In genomic region chr1:80757650-80757976, GRCm38 (mm10) we compare ENCODE assay signal across 8 mouse cellular contexts. TPM values are rescaled to one million over a fixed set of nuclear protein-coding genes. Genes with fewer than 3 reads are reported as not detected.
DNase-seq lines count a peak whose midpoint lies in the region; ATAC-seq and TF ChIP-seq lines count a peak whose summit lies in the region.

No protein-coding gene starts in this region.

- WGBS in kidney, adult 2 months, result 0% methylated on average over 6 of the region's 6 CpGs
- WGBS in embryonic facial prominence, embryonic 14.5 days, result 0% methylated on average over 5 of the region's 6 CpGs
- WGBS in limb, embryonic 11.5 days, result under 1% methylated on average over 6 of the region's 6 CpGs
- 6% methylated on average over 6 of the region's 6 CpGs for WGBS in small intestine, adult 2 months

- H3K27ac ChIP-seq in kidney, adult 2 months (ENCODE audit: insufficient read depth, low read depth, low read length), result no peak overlapping the region
- no peak overlapping the region for H3K27ac ChIP-seq in embryonic facial prominence, embryonic 14.5 days (replicated peaks; ENCODE audit: low read depth, low read length)
- H3K27ac ChIP-seq in limb, embryonic 11.5 days (replicated peaks; ENCODE audit: low read depth, low read length), result no peak overlapping the region
- H3K27ac ChIP-seq in small intestine, adult 2 months (ENCODE audit: insufficient read depth, low read depth, low read length), result no peak overlapping the region

- no peaks in the 10 kb centered on the region for H3K36me3 ChIP-seq in kidney, adult 2 months (ENCODE audit: control insufficient read depth, insufficient read depth, low read length)
- H3K36me3 ChIP-seq in embryonic facial prominence, embryonic 14.5 days (ENCODE audit: control insufficient read depth, insufficient read depth, low read length), result no peaks in the 10 kb centered on the region
- H3K36me3 ChIP-seq in limb, embryonic 11.5 days (ENCODE audit: control insufficient read depth, insufficient read depth, low read length), result no peaks in the 10 kb centered on the region
- H3K36me3 ChIP-seq in small intestine, adult 2 months (ENCODE audit: control insufficient read depth, insufficient read depth, low read length), result no peaks in the 10 kb centered on the region

- H3K4me3 ChIP-seq in kidney, adult 2 months (ENCODE audit: insufficient read depth, low read depth, low read length), result 0 out of 2 replicates have a peak overlapping the region, but pooled peaks have one; percentile 69
- peak overlapping the region; percentile 69 for H3K4me3 ChIP-seq in embryonic facial prominence, embryonic 14.5 days (ENCODE audit: low read depth, low read length)
- H3K4me3 ChIP-seq in limb, embryonic 11.5 days (ENCODE audit: low read depth, low read length), result peak overlapping the region; percentile 53
- H3K4me3 ChIP-seq in small intestine, adult 2 months (ENCODE audit: low read depth, low read length), result peak overlapping the region; percentile 72

- peak overlapping the region; percentile 95 for H3K4me2 ChIP-seq in embryonic facial prominence, embryonic 14.5 days (ENCODE audit: low read depth, low read length)
- H3K4me2 ChIP-seq in limb, embryonic 11.5 days (ENCODE audit: low read depth, severe bottlenecking), result peak overlapping the region; percentile 94

- H3K9ac ChIP-seq in embryonic facial prominence, embryonic 14.5 days (ENCODE audit: low read depth, low read length), result peak overlapping the region; percentile 68
- peak overlapping the region; percentile 59 for H3K9ac ChIP-seq in limb, embryonic 11.5 days (ENCODE audit: low read length)

- peaks cover 7% of the 10 kb centered on the region for H3K27me3 ChIP-seq in kidney, adult 2 months (replicated peaks; ENCODE audit: control insufficient read depth, insufficient read depth, low read length)
- H3K27me3 ChIP-seq in embryonic facial prominence, embryonic 14.5 days (replicated peaks; ENCODE audit: control insufficient read depth, insufficient read depth, low read length), result peaks cover 3% of the 10 kb centered on the region; the same call in 1 of the 2 replicates
- no peaks in the 10 kb centered on the region for H3K27me3 ChIP-seq in limb, embryonic 11.5 days (ENCODE audit: control insufficient read depth, insufficient read depth, low read length)
- H3K27me3 ChIP-seq in small intestine, adult 2 months (ENCODE audit: control insufficient read depth, insufficient read depth, low read length), result no peaks in the 10 kb centered on the region; the same call in 1 of the 2 replicates

- no peaks in the 10 kb centered on the region for H3K4me1 ChIP-seq in kidney, adult 2 months (ENCODE audit: control insufficient read depth, insufficient read depth, low read length)
- H3K4me1 ChIP-seq in embryonic facial prominence, embryonic 14.5 days (ENCODE audit: control insufficient read depth, insufficient read depth, low read length), result peaks cover 7% of the 10 kb centered on the region
- no peaks in the 10 kb centered on the region; the same call in 1 of the 2 replicates for H3K4me1 ChIP-seq in limb, embryonic 11.5 days (ENCODE audit: control insufficient read depth, insufficient read depth, low read length)
- no peaks in the 10 kb centered on the region for H3K4me1 ChIP-seq in small intestine, adult 2 months (ENCODE audit: control insufficient read depth, insufficient read depth, insufficient read length, low read length)

- no peak for DNase-seq in kidney, adult 2 months
- no peak for DNase-seq in kidney, adult 18-20 months
- peak; percentile 17 for DNase-seq in embryonic facial prominence, embryonic 14.5 days (ENCODE audit: low spot score)
- DNase-seq in limb, embryonic 11.5 days (ENCODE audit: low spot score), result peak; percentile 41
- no peak for DNase-seq in retina, embryonic 14.5 days (ENCODE audit: low spot score)
- DNase-seq in gastrocnemius, adult 8-10 months (ENCODE audit: low spot score in 2 of 2), result no peak

- TF ChIP-seq POLR2A in kidney, adult 2 months (IDR thresholded peaks at IDR 0.05; ENCODE audit: low read depth, low read length), result no peak
- no peak for TF ChIP-seq POLR2A in small intestine, adult 2 months (IDR thresholded peaks at IDR 0.05; ENCODE audit: low read depth, low read length)

- ATAC-seq in CD4-positive, CD25-positive, alpha-beta regulatory T cell, adult 4 months, result peak; percentile 1
- ATAC-seq in embryonic facial prominence, embryonic 14.5 days (ENCODE audit: low read depth), result no peak
- ATAC-seq in limb, embryonic 11.5 days (ENCODE audit: insufficient number of reproducible peaks, low FRiP score, low TSS enrichment, low read depth), result peak; percentile 56; the same call in 1 of the 2 replicates

- peaks cover 5% of the 10 kb centered on the region; the same call in 1 of the 2 replicates for H3K9me3 ChIP-seq in embryonic facial prominence, embryonic 14.5 days (ENCODE audit: control insufficient read depth, low read length)
- no peaks in the 10 kb centered on the region for H3K9me3 ChIP-seq in limb, embryonic 11.5 days (ENCODE audit: control insufficient read depth, low read length)

- no peak for TF ChIP-seq CTCF in kidney, adult 2 months (conservative IDR thresholded peaks at IDR 0.05; ENCODE audit: insufficient read depth, insufficient read length, low read depth, low read length)
- no peak for TF ChIP-seq CTCF in small intestine, adult 2 months (IDR thresholded peaks at IDR 0.05; ENCODE audit: extremely low read depth, insufficient read length, insufficient replicate concordance, low read depth, low read length)

RNA-seq across cellular contexts. Expression of gene Dock10, which starts 0.7 kb away (rescaled TPM):
- polyA plus RNA-seq in kidney, adult 2 months (2012; rRNA removed), result 2.8 and 4.1 TPM in 2 replicates
- 100 to 1,000 TPM; 116 to 121 TPM for polyA plus RNA-seq in CD4-positive, CD25-positive, alpha-beta regulatory T cell, adult 4 months (2017; shearing (Covaris generic))
- 9.2 and 10.2 TPM in 2 replicates for polyA plus RNA-seq in embryonic facial prominence, embryonic 14.5 days (2014; fragmentation: Nextera tagmentation; extraction: Ambion mirVana)
- 5.4 and 6.3 TPM in 2 replicates for polyA plus RNA-seq in limb, embryonic 11.5 days (2014; fragmentation: Nextera tagmentation; extraction: Ambion mirVana)
- polyA plus RNA-seq in small intestine, adult 2 months (2012; rRNA removed), result 0.86 and 1.7 TPM in 2 replicates
- 1 to 10 TPM in 3 of 4 experiments, under 1 TPM in 1; 0.92 to 2.0 (median 1.6) TPM for total RNA-seq in gastrocnemius, adult 8-10 months (2022)

Comparison
In these comparisons a context has a peak if more than half of its experiments do, and no peak if none do; other contexts are left out.
1. DNase-seq: peak in embryonic facial prominence, embryonic 14.5 days (single experiment) and limb, embryonic 11.5 days (single experiment); none in kidney, adult 2 months (single experiment), kidney, adult 18-20 months (single experiment), retina, embryonic 14.5 days (single experiment) and gastrocnemius, adult 8-10 months (0 of 2).
2. RNA of gene Dock10, which starts 0.7 kb away (polyA plus RNA-seq): 116 to 121 TPM in CD4-positive, CD25-positive, alpha-beta regulatory T cell, adult 4 months; 9.2 to 10.2 TPM in embryonic facial prominence, embryonic 14.5 days, 5.4 to 6.3 TPM in limb, embryonic 11.5 days, 2.8 to 4.1 TPM in kidney, adult 2 months and 0.86 to 1.7 TPM in small intestine, adult 2 months; every median in the first group is over 10 times any median in the second.
3. Peak in every context shown above with its lines, with median percentiles within 50 percentile points of each other: H3K4me3 ChIP-seq.